Mouse (Mus musculus): ENCODE data around the gene Olfr1055.
"Not testable (repeated sequence)": the region's sequence is repeated elsewhere in the genome, so short reads cannot be mapped to it uniquely, and the experiment has no call there.

Gene Olfr1055

DNA sequence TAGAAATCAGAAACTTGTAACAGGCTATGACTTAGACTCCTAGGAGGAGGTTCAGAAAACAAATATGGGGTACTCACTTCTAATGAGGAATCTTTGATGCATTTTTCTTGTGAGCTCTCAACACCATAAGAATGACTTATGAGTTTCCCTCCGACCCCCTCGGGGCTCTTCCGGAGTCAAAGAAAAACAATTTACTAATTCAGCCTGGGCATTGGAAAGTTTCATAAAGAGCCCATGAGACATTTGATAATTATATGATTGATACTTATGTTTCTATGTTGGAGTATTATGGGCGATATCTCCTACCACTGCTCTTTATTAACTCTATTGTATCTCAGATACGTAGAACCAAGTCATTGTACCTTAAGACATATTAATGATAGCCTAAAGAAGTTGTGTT is at the start of gene Olfr1055:
TSS of gene Olfr1055 (minus strand) at position 101 of the 400 bp plus-strand sequence.
- DNase-seq (ENCODE audit: extremely low read depth, insufficient read length, low spot score), result no peak

DNA sequence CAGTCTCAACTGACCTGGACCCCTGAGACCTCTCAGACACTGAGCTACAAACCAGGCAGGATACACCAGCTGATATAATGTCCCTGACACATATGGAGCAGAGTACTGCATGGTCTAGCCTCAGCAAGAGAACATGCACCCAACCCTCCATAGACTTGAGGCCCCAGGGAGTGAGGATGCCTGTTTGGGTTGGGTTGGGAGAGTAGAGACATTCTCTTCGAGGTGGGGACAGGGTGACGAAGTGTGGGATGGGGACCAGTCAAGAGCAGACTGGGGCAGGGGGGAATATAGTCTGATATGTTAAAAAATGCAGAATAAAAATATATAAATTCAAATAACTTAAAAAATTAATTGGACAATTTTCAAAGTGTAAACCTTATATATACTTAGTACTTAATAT is 45.0 kb upstream of the Olfr1055 start:
- DNase-seq (ENCODE audit: extremely low read depth, insufficient read length, low spot score), result no peak

- not testable (repeated sequence) for DNase-seq (ENCODE audit: extremely low read depth, insufficient read length, low spot score)
Measured at GRCm38 (mm10) chr2:86388461-86388860, 38.4 kb upstream of the Olfr1055 start, which contains the start of gene Olfr1058. Olfr1058 (minus strand) TSS chr2:86388561.

- DNase-seq (ENCODE audit: extremely low read depth, insufficient read length, low spot score), result no peak
Measured at GRCm38 (mm10) chr2:86378293-86378692, 28.2 kb upstream of the Olfr1055 start, which contains the start of gene Olfr1057. Olfr1057 (minus strand) TSS chr2:86378393.

- not testable (repeated sequence) for DNase-seq (ENCODE audit: extremely low read depth, insufficient read length, low spot score)
Measured at GRCm38 (mm10) chr2:86366342-86366741, 16.3 kb upstream of the Olfr1055 start.

DNA sequence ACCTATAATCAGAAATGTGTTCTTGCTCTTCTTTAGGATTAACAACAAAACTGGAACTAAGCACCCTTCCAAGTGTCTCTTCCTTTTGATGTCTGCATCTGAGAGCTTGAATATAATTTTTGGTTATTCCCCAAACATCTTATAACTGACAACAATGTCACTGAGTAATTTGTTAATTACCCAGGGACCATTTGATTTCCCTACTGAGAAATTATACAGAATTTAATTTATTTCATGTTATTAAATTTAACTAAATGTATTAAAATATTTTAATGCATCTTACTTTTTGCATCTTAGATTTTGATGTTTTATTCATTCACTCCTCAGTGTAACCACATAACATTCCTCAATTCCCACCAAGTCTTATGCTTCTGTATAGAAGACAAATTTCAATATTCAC is 12.3 kb upstream of the Olfr1055 start, which contains the start of gene Olfr1056:
TSS of gene Olfr1056 (minus strand) at position 101 of the 400 bp plus-strand sequence.
- DNase-seq (ENCODE audit: extremely low read depth, insufficient read length, low spot score), result no peak

DNA sequence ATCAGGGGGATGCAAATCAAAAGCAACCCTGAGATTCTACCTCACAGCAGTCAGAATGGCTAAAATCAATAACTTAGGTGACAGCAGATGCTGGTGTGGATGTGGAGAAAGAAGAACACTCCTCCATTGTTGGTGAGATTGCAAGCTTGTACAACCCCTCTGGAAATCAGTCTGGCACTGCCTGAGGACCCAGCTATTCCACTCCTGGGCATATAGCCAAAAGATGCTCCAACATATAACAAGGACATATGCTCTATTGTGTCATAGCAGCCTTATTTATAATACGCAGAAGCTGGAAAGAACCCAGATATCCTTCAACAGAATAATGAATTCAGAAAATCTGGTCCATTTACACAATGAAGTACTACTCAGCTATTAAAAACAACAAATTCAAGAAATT is 1.7 kb upstream of the Olfr1055 start:
- DNase-seq (ENCODE audit: extremely low read depth, insufficient read length, low spot score), result not testable (repeated sequence)

DNA sequence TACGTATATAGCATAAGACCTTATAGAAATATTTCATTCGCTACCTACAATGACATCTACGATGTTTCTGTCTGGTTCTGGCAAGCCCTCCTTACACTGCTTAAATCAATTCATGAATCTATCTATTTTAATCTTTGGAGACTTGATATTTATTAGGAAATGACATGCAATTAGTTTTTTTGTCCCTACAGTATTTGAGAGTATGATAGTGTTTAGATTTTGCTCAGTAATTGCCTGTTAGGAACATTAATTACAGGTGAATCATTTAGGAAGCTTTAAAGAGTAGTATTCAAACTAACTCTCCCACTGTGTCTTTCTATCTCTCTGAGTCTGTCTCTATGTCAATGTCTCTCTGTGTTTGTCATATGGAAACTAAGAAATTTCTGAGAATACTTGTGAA is 14.8 kb downstream of the Olfr1055 start, which contains the start of gene Olfr1054:
TSS of gene Olfr1054 (minus strand) at position 101 of the 400 bp plus-strand sequence.
- no peak for DNase-seq (ENCODE audit: extremely low read depth, insufficient read length, low spot score)

DNA sequence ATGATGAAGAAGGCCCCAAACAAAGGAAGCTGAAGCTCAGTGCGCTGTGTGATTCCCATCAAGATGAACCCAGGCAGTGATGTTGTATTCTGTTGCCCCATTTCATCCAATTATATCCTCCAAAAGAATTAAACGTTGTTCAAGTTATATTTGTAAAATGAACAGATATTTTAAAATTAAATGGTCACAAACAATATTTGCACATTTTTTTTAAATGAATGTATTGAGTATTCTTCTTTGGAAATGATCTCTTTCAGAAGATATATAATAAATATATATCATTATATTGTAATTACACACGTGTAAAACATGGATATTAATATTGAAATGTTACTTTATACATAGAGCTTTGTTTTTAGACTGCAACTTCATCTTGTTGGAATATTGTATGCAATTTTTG is 34.9 kb downstream of the Olfr1055 start, which contains the start of gene Olfr1053:
TSS of gene Olfr1053 (minus strand) at position 101 of the 400 bp plus-strand sequence.
- DNase-seq (ENCODE audit: extremely low read depth, insufficient read length, low spot score), result no peak

Data from 3134 (cell line).